Mouse (Mus musculus): Measurements from ENCODE around the gene Aldh2. TPM values are rescaled to one million over a fixed set of nuclear protein-coding genes. Genes with fewer than 3 reads are reported as not detected.
A peak's percentile ranks its signal among the peaks of the same experiment; 100 is the strongest.

Gene Aldh2
- polyA plus RNA-seq, 1 experiment from 2014 or later = 71.2 TPM

DNA sequence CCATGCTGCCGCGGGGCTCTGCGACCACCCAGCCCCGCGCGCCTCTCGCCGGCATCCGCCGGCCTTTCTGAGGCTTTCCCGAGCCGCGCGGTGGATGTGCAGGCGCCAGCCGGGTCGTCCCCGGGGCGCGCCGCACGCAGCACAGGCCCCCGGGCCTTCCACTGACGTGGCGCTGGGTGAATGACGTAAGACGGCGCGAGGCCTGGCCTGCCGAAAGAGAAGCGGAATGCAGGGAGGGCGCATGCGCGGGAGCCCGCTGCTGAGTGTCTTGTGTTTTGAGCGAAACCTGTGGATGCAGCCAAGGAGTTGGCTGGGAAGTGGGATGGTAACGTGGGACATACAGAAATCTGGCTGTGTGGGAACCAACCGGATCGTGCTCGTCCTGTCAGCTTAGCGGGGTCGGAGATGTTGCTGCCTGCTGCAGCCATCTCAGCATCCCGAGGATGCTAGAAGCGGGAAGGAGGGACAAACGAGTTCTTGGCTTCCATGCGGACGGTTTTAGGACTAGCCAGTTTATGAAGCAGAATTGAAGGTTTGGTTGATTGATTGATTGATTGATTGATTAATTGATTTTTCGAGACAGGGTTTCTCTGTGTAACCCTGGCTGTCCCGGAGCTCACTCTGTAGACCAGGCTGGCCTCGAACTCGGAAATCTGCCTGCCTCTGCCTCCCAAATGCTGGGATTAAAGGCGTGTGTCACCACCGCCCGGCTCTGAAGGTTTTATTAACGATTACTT lies 47.7 kb downstream of the Aldh2 start, which contains the start of gene Mapkapk5:
Mapkapk5 (minus strand) TSS at position 113 of the 737 bp plus-strand sequence.
- no peaks in the 10 kb centered on the region for H3K27me3 ChIP-seq (ENCODE audit: control insufficient read depth, insufficient read depth, low read length)
- peak; percentile 98 for DNase-seq (ENCODE audit: low spot score)
- no peaks in the 10 kb centered on the region for H3K9me3 ChIP-seq (ENCODE audit: control insufficient read depth, low read length)
- H3K27ac ChIP-seq (ENCODE audit: low read depth, low read length) = peak within 1 kb of the TSS; percentile 95
- peak within 1 kb of the TSS; percentile 93 for H3K9ac ChIP-seq (ENCODE audit: low read length)
- H3K4me2 ChIP-seq (ENCODE audit: low read depth) = peak within 1 kb of the TSS; percentile 93
- H3K36me3 ChIP-seq (ENCODE audit: control insufficient read depth, insufficient read depth, low read length) = no peaks in the 10 kb centered on the region
- 2% methylated on average over 54 of the region's 55 CpGs for WGBS
- ATAC-seq (ENCODE audit: insufficient read depth, low FRiP score, low TSS enrichment) = peak; percentile 98
- H3K4me1 ChIP-seq (ENCODE audit: control insufficient read depth, insufficient read depth, low read length) = peaks cover 7% of the 10 kb centered on the region
- peak within 1 kb of the TSS; percentile 81 for H3K4me3 ChIP-seq (ENCODE audit: low read depth, low read length)

GRCm38 (mm10) chr5:121544910-121545792 lies 48.5 kb downstream of the Aldh2 start, which contains the start of the genes Adam1a and Gm42878:
Gene Adam1a (minus strand): TSS chr5:121545482.
Gene Gm42878 (minus strand): TSS chr5:121545482.
- no peaks in the 10 kb centered on the region for H3K27me3 ChIP-seq (ENCODE audit: control insufficient read depth, insufficient read depth, low read length)
- no peaks in the 10 kb centered on the region for H3K36me3 ChIP-seq (ENCODE audit: control insufficient read depth, insufficient read depth, low read length)
- DNase-seq (ENCODE audit: low spot score) (peak; percentile 54), ATAC-seq (ENCODE audit: insufficient read depth, low FRiP score, low TSS enrichment) (peak; percentile 32)
- peaks cover 7% of the 10 kb centered on the region for H3K4me1 ChIP-seq (ENCODE audit: control insufficient read depth, insufficient read depth, low read length)
- no peaks in the 10 kb centered on the region for H3K9me3 ChIP-seq (ENCODE audit: control insufficient read depth, low read length)
- peak within 1 kb of the TSS; percentile 95 for H3K27ac ChIP-seq (ENCODE audit: low read depth, low read length)
- peak within 1 kb of the TSS; percentile 93 for H3K9ac ChIP-seq (ENCODE audit: low read length)
- peak within 1 kb of the TSS; percentile 81 for H3K4me3 ChIP-seq (ENCODE audit: low read depth, low read length)
- H3K4me2 ChIP-seq (ENCODE audit: low read depth) = peak within 1 kb of the TSS; percentile 93
- WGBS = under 1% methylated on average over 37 of the region's 97 CpGs

DNA sequence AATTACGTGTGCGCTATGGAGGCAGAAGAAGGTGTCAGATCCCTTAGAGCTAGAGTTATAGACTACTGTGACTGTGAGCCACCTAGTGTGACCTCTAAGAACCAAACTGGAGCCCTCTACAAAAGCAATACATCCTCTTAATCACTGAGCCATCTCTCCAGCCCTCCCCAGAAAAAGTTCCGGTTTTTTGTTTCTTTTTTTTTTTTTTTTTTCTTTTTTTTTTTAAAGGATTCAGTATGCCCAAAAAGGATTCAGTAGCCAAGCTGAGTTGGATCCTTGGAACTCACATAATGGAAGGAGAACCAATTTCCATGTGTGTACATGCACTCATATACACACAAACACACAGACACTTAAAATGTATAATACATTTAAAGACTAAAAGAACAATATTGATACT lies 50.3 kb downstream of the Aldh2 start:
- no peak for ATAC-seq (ENCODE audit: insufficient read depth, low FRiP score, low TSS enrichment)
- Histone ChIP-seq H3K4me3 (ENCODE audit: low read depth, low read length) (no peak overlapping the region), H3K9me3 (ENCODE audit: control insufficient read depth, low read length) (no peaks in the 10 kb centered on the region), H3K27me3 (ENCODE audit: control insufficient read depth, insufficient read depth, low read length) (no peaks in the 10 kb centered on the region), H3K9ac (ENCODE audit: low read length) (no peak overlapping the region), H3K27ac (ENCODE audit: low read depth, low read length) (no peak overlapping the region), H3K4me2 (ENCODE audit: low read depth) (no peak overlapping the region; the same call in 1 of the 2 replicates), H3K4me1 (ENCODE audit: control insufficient read depth, insufficient read depth, low read length) (peaks cover 7% of the 10 kb centered on the region), H3K36me3 (ENCODE audit: control insufficient read depth, insufficient read depth, low read length) (no peaks in the 10 kb centered on the region)
- no peak for DNase-seq (ENCODE audit: low spot score)
- WGBS = 84% methylated on average over 3 of the region's 3 CpGs

DNA sequence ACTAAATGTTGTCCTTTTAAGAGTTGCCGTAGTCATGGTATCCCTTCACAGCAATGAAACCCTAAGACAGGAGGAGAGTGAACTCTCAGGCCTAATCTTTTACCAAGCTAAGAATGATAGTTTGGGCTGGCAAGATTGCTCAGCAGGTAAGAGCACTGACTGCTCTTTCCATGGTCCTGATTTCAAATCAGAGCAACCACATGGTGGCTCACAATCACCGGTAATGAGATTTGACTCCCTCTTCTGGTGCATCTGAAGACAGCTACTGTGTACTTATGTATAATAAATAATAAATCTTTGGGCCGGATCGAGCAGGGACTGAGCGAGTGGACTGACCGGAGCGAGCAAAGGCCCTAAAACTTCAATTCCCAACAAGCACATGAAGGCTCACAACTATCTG lies 52.4 kb downstream of the Aldh2 start:
- peaks cover 2% of the 10 kb centered on the region; the same call in 1 of the 2 replicates for H3K36me3 ChIP-seq (ENCODE audit: control insufficient read depth, insufficient read depth, low read length)
- H3K9me3 ChIP-seq (ENCODE audit: control insufficient read depth, low read length) = no peaks in the 10 kb centered on the region
- 88% methylated on average over 7 of the region's 7 CpGs for WGBS
- DNase-seq (ENCODE audit: low spot score) (no peak), ATAC-seq (ENCODE audit: insufficient read depth, low FRiP score, low TSS enrichment) (no peak)
- peaks cover 7% of the 10 kb centered on the region for H3K4me1 ChIP-seq (ENCODE audit: control insufficient read depth, insufficient read depth, low read length)
- no peak overlapping the region for H3K27ac ChIP-seq (ENCODE audit: low read depth, low read length)
- no peak overlapping the region for H3K4me3 ChIP-seq (ENCODE audit: low read depth, low read length)
- H3K9ac ChIP-seq (ENCODE audit: low read length) = no peak overlapping the region
- no peaks in the 10 kb centered on the region for H3K27me3 ChIP-seq (ENCODE audit: control insufficient read depth, insufficient read depth, low read length)
- H3K4me2 ChIP-seq (ENCODE audit: low read depth) = no peak overlapping the region

DNA sequence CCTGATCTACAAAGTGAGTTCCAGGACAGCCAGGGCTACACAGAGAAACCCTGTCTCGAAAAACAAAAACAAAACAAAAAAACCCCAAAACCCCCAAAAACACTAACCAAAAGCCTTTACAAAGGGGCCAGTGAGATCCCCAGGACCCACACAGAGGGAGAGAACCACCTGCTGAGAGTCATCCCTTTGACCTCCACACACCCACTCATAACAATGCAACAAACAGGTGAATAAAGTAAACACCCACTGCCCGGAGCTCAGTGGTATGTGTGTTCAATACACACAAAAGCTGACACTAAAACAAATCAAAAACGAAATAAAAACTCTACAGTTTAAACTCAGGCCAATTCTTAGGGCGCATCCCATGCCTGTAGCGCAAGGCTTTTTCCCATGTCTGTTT lies 53.6 kb downstream of the Aldh2 start:
- ATAC-seq (ENCODE audit: insufficient read depth, low FRiP score, low TSS enrichment) (no peak), DNase-seq (ENCODE audit: low spot score) (no peak)
- H3K4me1 ChIP-seq (ENCODE audit: control insufficient read depth, insufficient read depth, low read length) = peaks cover 7% of the 10 kb centered on the region
- H3K27me3 ChIP-seq (ENCODE audit: control insufficient read depth, insufficient read depth, low read length) = no peaks in the 10 kb centered on the region
- no peak overlapping the region for H3K27ac ChIP-seq (ENCODE audit: low read depth, low read length)
- 91% methylated on average over 5 of the region's 5 CpGs for WGBS
- no peak overlapping the region for H3K4me3 ChIP-seq (ENCODE audit: low read depth, low read length)
- no peak overlapping the region for H3K9ac ChIP-seq (ENCODE audit: low read length)
- no peak overlapping the region for H3K4me2 ChIP-seq (ENCODE audit: low read depth)
- no peaks in the 10 kb centered on the region for H3K9me3 ChIP-seq (ENCODE audit: control insufficient read depth, low read length)
- peaks cover 5% of the 10 kb centered on the region; the same call in 1 of the 2 replicates for H3K36me3 ChIP-seq (ENCODE audit: control insufficient read depth, insufficient read depth, low read length)

DNA sequence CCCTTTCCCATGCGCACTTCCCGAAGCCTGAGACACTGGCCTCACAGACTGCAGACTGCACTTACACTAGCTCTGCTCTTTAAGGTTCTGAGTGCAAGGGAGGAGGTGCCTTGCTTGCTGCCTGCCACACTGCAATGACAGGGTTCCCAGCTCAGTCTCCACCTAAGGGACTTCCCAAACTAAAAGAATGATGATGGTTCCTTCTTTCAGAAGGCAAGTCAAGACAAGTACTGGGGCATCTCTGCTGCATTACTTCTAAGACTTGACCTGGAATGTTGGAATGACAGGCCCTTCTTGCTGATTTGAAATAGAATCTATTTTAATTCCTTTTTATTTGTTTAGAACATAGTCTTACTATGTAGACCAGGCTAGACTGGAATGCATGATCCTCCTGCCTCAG lies 56.0 kb downstream of the Aldh2 start:
- no peak overlapping the region for H3K4me3 ChIP-seq (ENCODE audit: low read depth, low read length)
- 87% methylated on average over 2 of the region's 2 CpGs for WGBS
- H3K27me3 ChIP-seq (ENCODE audit: control insufficient read depth, insufficient read depth, low read length) = no peaks in the 10 kb centered on the region
- no peaks in the 10 kb centered on the region for H3K4me1 ChIP-seq (ENCODE audit: control insufficient read depth, insufficient read depth, low read length)
- no peak overlapping the region for H3K4me2 ChIP-seq (ENCODE audit: low read depth)
- H3K9me3 ChIP-seq (ENCODE audit: control insufficient read depth, low read length) = no peaks in the 10 kb centered on the region
- no peak for DNase-seq (ENCODE audit: low spot score)
- H3K27ac ChIP-seq (ENCODE audit: low read depth, low read length) = no peak overlapping the region
- no peak for ATAC-seq (ENCODE audit: insufficient read depth, low FRiP score, low TSS enrichment)
- H3K36me3 ChIP-seq (ENCODE audit: control insufficient read depth, insufficient read depth, low read length) = peaks cover 13% of the 10 kb centered on the region
- no peak overlapping the region for H3K9ac ChIP-seq (ENCODE audit: low read length)

- peaks cover 19% of the 10 kb centered on the region for H3K36me3 ChIP-seq (ENCODE audit: control insufficient read depth, insufficient read depth, low read length)
These were observed 56.6 kb downstream of the Aldh2 start for GRCm38 (mm10) chr5:121536921-121537555.

DNA sequence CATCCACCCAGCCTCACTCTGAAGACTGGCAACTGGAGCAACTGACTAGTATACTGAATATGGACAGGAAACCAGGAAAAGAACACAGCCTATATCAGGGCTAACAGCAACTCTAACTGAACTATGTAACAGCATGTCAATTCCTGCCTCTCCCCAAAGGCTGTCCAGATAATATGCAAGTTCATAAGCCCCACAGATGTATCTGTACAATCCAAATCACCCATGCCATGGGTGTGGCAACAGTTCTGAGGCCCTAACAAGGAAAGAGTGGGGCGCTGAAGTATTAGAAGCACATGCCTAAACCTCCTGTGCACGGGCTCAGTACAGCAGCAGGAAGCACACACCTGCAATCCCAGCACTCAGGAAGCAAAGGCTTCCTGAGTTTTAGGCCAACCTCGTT lies 58.5 kb downstream of the Aldh2 start:
- DNase-seq (ENCODE audit: low spot score) = no peak
- no peak overlapping the region for H3K4me3 ChIP-seq (ENCODE audit: low read depth, low read length)
- peaks cover 24% of the 10 kb centered on the region for H3K36me3 ChIP-seq (ENCODE audit: control insufficient read depth, insufficient read depth, low read length)
- ATAC-seq (ENCODE audit: insufficient read depth, low FRiP score, low TSS enrichment) = no peak
- no peaks in the 10 kb centered on the region for H3K4me1 ChIP-seq (ENCODE audit: control insufficient read depth, insufficient read depth, low read length)
- H3K27me3 ChIP-seq (ENCODE audit: control insufficient read depth, insufficient read depth, low read length) = no peaks in the 10 kb centered on the region
- H3K27ac ChIP-seq (ENCODE audit: low read depth, low read length) = no peak overlapping the region
- no peak overlapping the region for H3K9ac ChIP-seq (ENCODE audit: low read length)
- H3K9me3 ChIP-seq (ENCODE audit: control insufficient read depth, low read length) = no peaks in the 10 kb centered on the region
- 94% methylated on average over 3 of the region's 3 CpGs for WGBS
- H3K4me2 ChIP-seq (ENCODE audit: low read depth) = no peak overlapping the region

More at GRCm38 (mm10) chr5:121536921-121537555, 56.6 kb downstream of the Aldh2 start:
- Histone ChIP-seq H3K4me1 (ENCODE audit: control insufficient read depth, insufficient read depth, low read length) (no peaks in the 10 kb centered on the region), H3K9me3 (ENCODE audit: control insufficient read depth, low read length) (no peaks in the 10 kb centered on the region), H3K4me2 (ENCODE audit: low read depth) (no peak overlapping the region), H3K27me3 (ENCODE audit: control insufficient read depth, insufficient read depth, low read length) (no peaks in the 10 kb centered on the region), H3K4me3 (ENCODE audit: low read depth, low read length) (no peak overlapping the region), H3K9ac (ENCODE audit: low read length) (no peak overlapping the region), H3K27ac (ENCODE audit: low read depth, low read length) (no peak overlapping the region)
- DNase-seq (ENCODE audit: low spot score) (no peak), ATAC-seq (ENCODE audit: insufficient read depth, low FRiP score, low TSS enrichment) (no peak)
- 69% methylated on average over 7 of the region's 7 CpGs for WGBS

All from neural tube, embryonic 11.5 days (tissue).